Mouse (Mus musculus) monocyte, adult 5-6 weeks (primary cell): ENCODE data around the gene Cacna1b. TPM values are rescaled to one million over a fixed set of nuclear protein-coding genes. Genes with fewer than 3 reads are reported as not detected.

Source experiments
- ATAC-seq: fragments of 153-309, 156-312 bp; replicated peaks from 2 replicates; pipeline ENCODE4 v1.8.0; 2017; ENCODE audit warnings: mild to moderate bottlenecking; ENCODE audit not compliant: low TSS enrichment, insufficient number of reproducible peaks, severe bottlenecking, poor library complexity, low FRiP score
- total RNA-seq: library from RNA; stranded (forward); fragments of 200-1000, 200-491, 200-594 nt; gene quantifications from 3 replicates; pipeline ENCODE4 v1.2.3, GENCODE M21; 2017

Cacna1b gene
- total RNA-seq, 1 experiment from 2014 or later: not detected

GRCm38 (mm10) chr2:24733157-24733556, 29.8 kb downstream of the Cacna1b start:
- no peak for ATAC-seq

GRCm38 (mm10) chr2:24725865-24726264, 37.1 kb downstream of the Cacna1b start:
- no peak for ATAC-seq

GRCm38 (mm10) chr2:24719645-24720379, 43.1 kb downstream of the Cacna1b start:
- ATAC-seq: no peak

- ATAC-seq: no peak
These were observed 44.0 kb downstream of the Cacna1b start for GRCm38 (mm10) chr2:24718906-24719305.

- ATAC-seq: no peak
These were observed 45.0 kb downstream of the Cacna1b start for GRCm38 (mm10) chr2:24717963-24718362.

GRCm38 (mm10) chr2:24717461-24717860, 45.5 kb downstream of the Cacna1b start:
- ATAC-seq: no peak

GRCm38 (mm10) chr2:24705929-24706328, 57.0 kb downstream of the Cacna1b start:
- no peak for ATAC-seq

GRCm38 (mm10) chr2:24702208-24702957, 60.6 kb downstream of the Cacna1b start:
- no peak for ATAC-seq

GRCm38 (mm10) chr2:24697281-24697980, 65.5 kb downstream of the Cacna1b start:
- no peak for ATAC-seq

- no peak for ATAC-seq
These were observed 70.6 kb downstream of the Cacna1b start for GRCm38 (mm10) chr2:24692371-24692770.

GRCm38 (mm10) chr2:24690356-24690755, 72.6 kb downstream of the Cacna1b start:
- ATAC-seq: no peak

GRCm38 (mm10) chr2:24685347-24685746, 77.6 kb downstream of the Cacna1b start:
- no peak for ATAC-seq

- no peak for ATAC-seq
These were observed 78.2 kb downstream of the Cacna1b start for GRCm38 (mm10) chr2:24684796-24685195.

- ATAC-seq: no peak
These were observed 79.7 kb downstream of the Cacna1b start for GRCm38 (mm10) chr2:24683266-24683665.

- ATAC-seq: no peak
These were observed 82.2 kb downstream of the Cacna1b start for GRCm38 (mm10) chr2:24680731-24681130.

- ATAC-seq: no peak
These were observed 82.8 kb downstream of the Cacna1b start for GRCm38 (mm10) chr2:24680176-24680575.

- no peak for ATAC-seq
These were observed 83.8 kb downstream of the Cacna1b start for GRCm38 (mm10) chr2:24679012-24679651.

GRCm38 (mm10) chr2:24678538-24678937, 84.4 kb downstream of the Cacna1b start:
- no peak for ATAC-seq

GRCm38 (mm10) chr2:24678110-24678509, 84.8 kb downstream of the Cacna1b start:
- no peak for ATAC-seq
